Mouse (Mus musculus): ENCODE data around the gene Dst. TPM values are rescaled to one million over a fixed set of nuclear protein-coding genes. Genes with fewer than 3 reads are reported as not detected.

The Dst gene
- polyA plus RNA-seq, 1 experiment from 2014 or later = 11.3 TPM

DNA sequence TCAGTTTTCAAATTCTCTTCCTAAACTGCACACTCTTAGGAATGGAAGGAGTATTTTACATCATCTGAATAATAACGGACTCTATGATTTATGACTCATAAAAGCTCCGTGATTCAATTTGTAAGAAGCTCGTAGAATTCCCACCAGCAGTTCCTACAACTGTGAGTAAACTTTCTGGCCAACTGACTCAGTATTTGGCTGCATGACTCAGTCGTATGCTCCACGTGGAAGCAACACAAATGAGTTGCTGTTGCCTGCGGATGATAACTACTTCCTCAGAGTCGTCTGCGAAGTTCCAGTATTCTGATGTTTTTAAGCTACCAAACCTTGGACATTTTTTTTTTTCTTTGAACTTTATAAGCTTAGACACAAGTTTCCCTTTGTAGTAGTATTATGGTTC lies 7.8 kb upstream of the Dst start:
- 94% methylated on average over 8 of the region's 8 CpGs for WGBS
- Histone ChIP-seq H3K36me3 (replicated peaks) (no peaks in the 10 kb centered on the region), H3K9me3 (no peaks in the 10 kb centered on the region), H3K27ac (no peak overlapping the region), H3K27me3 (ENCODE audit: poor library complexity, severe bottlenecking) (peaks cover 13% of the 10 kb centered on the region), H3K4me3 (no peak overlapping the region), H3K4me1 (no peaks in the 10 kb centered on the region)
- DNase-seq (ENCODE audit: extremely low spot score, low spot score) = no peak

DNA sequence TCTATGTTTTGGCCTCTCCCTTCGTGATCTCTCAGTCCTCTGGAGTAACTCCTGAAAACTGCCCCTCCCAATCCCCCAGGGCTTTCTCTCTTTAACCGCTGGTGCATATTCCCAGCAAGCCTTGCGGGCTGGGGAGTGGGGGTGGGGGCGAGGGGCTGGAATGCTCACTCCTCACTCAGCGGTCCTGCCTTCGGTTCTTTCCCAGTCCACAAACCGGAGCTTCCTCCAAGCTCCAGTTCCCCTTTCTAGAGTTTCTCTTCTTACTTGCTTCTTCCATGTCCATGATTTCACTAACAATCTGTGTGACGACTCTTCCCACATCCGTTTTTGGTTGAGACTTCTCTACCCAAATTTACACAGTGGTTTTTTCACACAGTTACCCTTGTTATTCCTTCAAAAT lies 4.4 kb upstream of the Dst start:
- DNase-seq (ENCODE audit: extremely low spot score, low spot score) = no peak
- Histone ChIP-seq H3K27me3 (ENCODE audit: poor library complexity, severe bottlenecking) (peaks cover 42% of the 10 kb centered on the region), H3K4me3 (no peak overlapping the region), H3K36me3 (replicated peaks) (no peaks in the 10 kb centered on the region), H3K27ac (no peak overlapping the region), H3K4me1 (peaks cover 18% of the 10 kb centered on the region), H3K9me3 (no peaks in the 10 kb centered on the region)
- whole genome bisulfite sequencing = 43% methylated on average over 9 of the region's 9 CpGs

DNA sequence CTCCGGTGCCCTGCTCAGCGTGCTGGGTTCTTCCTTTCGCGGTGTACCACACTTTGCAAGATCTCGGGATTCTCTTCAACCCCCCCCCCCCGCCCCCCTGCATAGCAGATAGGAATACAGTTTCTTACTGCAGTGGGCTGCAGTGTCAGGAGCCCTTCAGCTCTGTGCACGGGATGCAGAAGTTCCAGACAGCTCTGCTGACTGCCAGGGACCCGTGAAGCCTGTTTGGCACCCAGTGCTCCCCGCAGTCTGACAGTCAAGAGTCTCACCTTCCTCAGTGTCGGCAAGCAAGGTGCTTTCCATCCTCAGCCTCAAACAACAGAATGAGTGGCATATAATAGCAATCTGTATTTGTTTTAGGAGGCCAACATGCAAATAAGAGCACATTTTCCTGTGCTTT lies 1.8 kb upstream of the Dst start:
- 50% methylated on average over 10 of the region's 10 CpGs for WGBS
- H3K27me3 ChIP-seq (ENCODE audit: poor library complexity, severe bottlenecking) = peaks cover 56% of the 10 kb centered on the region
- no peaks in the 10 kb centered on the region for H3K36me3 ChIP-seq (replicated peaks)
- H3K4me1 ChIP-seq = peaks cover 27% of the 10 kb centered on the region
- H3K9me3 ChIP-seq = no peaks in the 10 kb centered on the region
- no peak overlapping the region for H3K4me3 ChIP-seq
- no peak overlapping the region for H3K27ac ChIP-seq
- no peak for DNase-seq (ENCODE audit: extremely low spot score, low spot score)

DNA sequence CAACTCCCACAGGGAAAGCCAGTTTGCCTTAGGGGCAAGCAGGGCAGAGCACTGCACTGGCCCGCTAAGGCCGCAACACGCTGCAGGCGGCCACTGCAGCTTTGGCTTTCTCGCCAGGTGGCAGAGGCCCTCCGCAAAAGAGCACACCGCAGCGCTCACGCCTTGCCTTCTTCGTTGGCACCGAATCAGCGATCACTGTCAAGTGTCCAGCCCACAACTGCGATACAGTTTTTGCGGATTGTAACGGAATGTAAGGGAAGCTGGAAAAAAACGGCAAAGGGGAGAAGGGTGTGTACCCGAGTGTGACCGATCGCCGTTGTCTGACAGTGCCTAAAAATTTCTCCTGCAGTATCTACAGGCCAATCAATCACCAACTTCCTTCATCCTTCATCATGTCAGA lies 1.1 kb upstream of the Dst start:
- WGBS = under 1% methylated on average over 20 of the region's 20 CpGs
- peak overlapping the region; percentile 89; the same call in 1 of the 2 replicates for H3K27ac ChIP-seq
- peak; percentile 34 for DNase-seq (ENCODE audit: extremely low spot score, low spot score)

DNA sequence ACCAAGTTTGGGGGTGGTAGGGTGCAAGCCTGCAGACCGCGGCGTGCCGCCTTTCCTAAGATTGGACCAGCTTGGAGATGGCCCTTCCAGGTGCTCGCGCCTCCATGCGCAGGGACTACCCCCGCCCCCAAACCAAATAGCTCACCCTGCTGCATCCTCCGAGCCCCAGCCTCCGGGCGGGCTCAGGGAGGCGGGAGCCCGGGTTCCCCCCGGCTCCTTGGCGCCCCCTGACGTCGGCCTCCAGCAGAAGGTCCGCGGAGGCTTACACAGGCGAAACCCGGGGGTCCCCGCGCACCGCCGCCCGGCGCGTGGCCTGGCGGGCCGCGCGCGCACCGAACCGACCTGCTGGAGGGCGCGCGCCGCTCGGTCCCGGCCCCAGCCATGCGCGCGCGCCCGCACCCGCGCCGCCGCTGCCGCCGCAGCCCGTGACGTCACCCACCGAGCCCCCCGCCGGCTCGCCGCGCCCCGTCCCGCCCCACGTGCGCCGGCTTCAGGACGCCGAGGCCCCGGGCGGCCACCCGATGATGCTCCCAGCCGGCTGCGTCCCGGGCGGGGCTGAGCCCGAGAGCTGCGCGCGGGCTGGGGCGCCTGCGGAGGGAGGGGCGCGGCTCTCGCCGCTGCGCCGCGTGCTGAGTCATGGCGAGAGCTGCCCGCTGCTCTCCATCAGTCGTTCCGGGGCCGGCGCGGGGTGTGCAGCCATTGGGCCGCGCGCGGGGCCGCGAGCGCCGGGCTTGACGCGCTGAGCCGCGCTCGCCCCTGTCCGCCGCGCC lies 419 bp upstream of the Dst start, which contains the start of gene Bend6:
Bend6 (minus strand) TSS at position 396 of the 770 bp plus-strand sequence.
- peak within 1 kb of the TSS; percentile 89 for H3K27ac ChIP-seq
- peak; percentile 71 for DNase-seq (ENCODE audit: extremely low spot score, low spot score)
- H3K27me3 ChIP-seq (ENCODE audit: poor library complexity, severe bottlenecking) = peaks cover 56% of the 10 kb centered on the region
- H3K4me3 ChIP-seq = peak within 1 kb of the TSS; percentile 73
- peaks cover 27% of the 10 kb centered on the region for H3K4me1 ChIP-seq
- no peaks in the 10 kb centered on the region for H3K36me3 ChIP-seq (replicated peaks)
- no peaks in the 10 kb centered on the region for H3K9me3 ChIP-seq
- 3% methylated on average over 103 of the region's 110 CpGs for WGBS

More for the DNA sequence above, 1.1 kb upstream of the Dst start:
- Histone ChIP-seq H3K9me3 (no peaks in the 10 kb centered on the region), H3K27me3 (ENCODE audit: poor library complexity, severe bottlenecking) (peaks cover 56% of the 10 kb centered on the region), H3K4me3 (peak overlapping the region; percentile 73), H3K4me1 (peaks cover 27% of the 10 kb centered on the region), H3K36me3 (replicated peaks) (no peaks in the 10 kb centered on the region)

- Histone ChIP-seq H3K4me3 (no peak overlapping the region), H3K4me1 (peaks cover 23% of the 10 kb centered on the region), H3K27me3 (ENCODE audit: poor library complexity, severe bottlenecking) (peaks cover 29% of the 10 kb centered on the region), H3K9me3 (no peaks in the 10 kb centered on the region), H3K36me3 (replicated peaks) (peaks cover 8% of the 10 kb centered on the region), H3K27ac (no peak overlapping the region)
- WGBS = 71% methylated on average over 8 of the region's 8 CpGs
- DNase-seq (ENCODE audit: extremely low spot score, low spot score) = no peak
These were observed 3.6 kb downstream of the Dst start for GRCm38 (mm10) chr1:33911589-33911988.

- WGBS = 93% methylated on average over 5 of the region's 5 CpGs
- no peak for DNase-seq (ENCODE audit: extremely low spot score, low spot score)
- H3K36me3 ChIP-seq (replicated peaks) = peaks cover 8% of the 10 kb centered on the region
These were observed 8.5 kb downstream of the Dst start for GRCm38 (mm10) chr1:33916554-33916953.

DNA sequence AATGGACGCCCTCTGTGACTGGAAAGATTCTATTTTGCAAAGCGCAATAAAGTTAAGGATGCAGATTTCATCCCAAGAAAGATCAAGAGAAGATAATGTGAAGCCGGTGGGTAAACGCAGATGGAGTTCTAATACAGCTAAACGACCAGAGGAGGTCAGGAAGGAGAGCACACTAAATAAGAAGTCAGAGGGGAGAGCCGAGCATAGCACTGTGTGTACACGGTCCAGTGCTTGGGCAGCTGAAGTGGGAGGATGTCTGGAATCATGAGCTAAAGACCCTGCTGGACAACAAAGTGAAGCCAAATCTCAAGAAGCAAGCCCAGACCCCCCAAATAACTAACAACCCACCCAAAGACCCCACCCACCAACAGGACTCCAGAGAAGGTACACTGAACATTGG lies 14.9 kb downstream of the Dst start:
- DNase-seq (ENCODE audit: extremely low spot score, low spot score) = no peak
- Histone ChIP-seq H3K4me1 (peaks cover 4% of the 10 kb centered on the region; the same call in 1 of the 2 replicates), H3K27ac (no peak overlapping the region), H3K4me3 (no peak overlapping the region), H3K36me3 (replicated peaks) (no peaks in the 10 kb centered on the region), H3K9me3 (no peaks in the 10 kb centered on the region), H3K27me3 (ENCODE audit: poor library complexity, severe bottlenecking) (no peaks in the 10 kb centered on the region)
- WGBS = 80% methylated on average over 7 of the region's 7 CpGs

More at GRCm38 (mm10) chr1:33916554-33916953, 8.5 kb downstream of the Dst start:
- Histone ChIP-seq H3K4me3 (no peak overlapping the region), H3K4me1 (no peaks in the 10 kb centered on the region), H3K27me3 (ENCODE audit: poor library complexity, severe bottlenecking) (no peaks in the 10 kb centered on the region), H3K9me3 (no peaks in the 10 kb centered on the region), H3K27ac (no peak overlapping the region)

DNA sequence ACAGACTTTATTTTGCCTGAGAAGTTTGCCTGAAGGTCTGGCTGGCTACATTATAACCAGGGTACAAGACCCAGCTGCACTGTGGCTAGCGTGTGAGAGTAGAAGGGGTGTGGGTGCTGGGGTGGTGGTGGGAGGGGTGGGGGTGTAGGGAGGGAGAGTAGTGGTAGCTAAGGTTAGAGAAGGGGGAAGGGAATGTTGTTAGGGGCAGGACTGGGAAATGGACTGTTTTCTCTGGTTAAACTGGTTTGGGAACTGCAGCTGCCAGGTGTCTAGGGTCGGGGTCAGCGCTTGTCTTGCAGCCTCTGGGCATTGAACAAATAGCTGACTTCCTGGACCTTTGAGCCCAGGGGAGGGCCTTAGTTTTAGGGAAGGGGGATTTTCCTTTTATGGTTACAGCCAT lies 17.3 kb downstream of the Dst start:
- WGBS = 73% methylated on average over 3 of the region's 3 CpGs
- H3K4me3 ChIP-seq = no peak overlapping the region
- peaks cover 4% of the 10 kb centered on the region; the same call in 1 of the 2 replicates for H3K4me1 ChIP-seq
- no peaks in the 10 kb centered on the region for H3K9me3 ChIP-seq
- no peak overlapping the region for H3K27ac ChIP-seq
- no peaks in the 10 kb centered on the region for H3K36me3 ChIP-seq (replicated peaks)
- H3K27me3 ChIP-seq (ENCODE audit: poor library complexity, severe bottlenecking) = no peaks in the 10 kb centered on the region
- no peak for DNase-seq (ENCODE audit: extremely low spot score, low spot score)

DNA sequence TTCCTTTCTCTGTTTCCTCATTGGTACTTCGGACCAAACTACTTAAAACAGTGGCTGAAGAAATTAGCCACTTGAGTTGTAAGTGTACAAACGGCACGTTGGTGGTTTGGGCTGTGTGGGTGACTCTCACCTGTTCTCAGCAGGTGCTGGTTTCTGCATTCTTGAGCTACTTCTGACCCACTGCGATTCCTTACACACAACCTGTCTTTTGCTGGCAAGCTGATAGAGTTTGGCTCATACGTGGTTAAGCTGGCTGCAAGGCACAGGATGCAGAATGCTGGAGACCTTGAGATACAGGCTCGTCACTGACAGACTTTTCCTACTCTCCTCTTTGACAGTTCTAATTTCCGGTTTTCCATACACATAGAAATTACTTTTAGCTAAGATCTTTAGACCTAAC lies 19.4 kb downstream of the Dst start:
- Histone ChIP-seq H3K27me3 (ENCODE audit: poor library complexity, severe bottlenecking) (no peaks in the 10 kb centered on the region), H3K4me3 (no peak overlapping the region), H3K27ac (no peak overlapping the region), H3K4me1 (peaks cover 15% of the 10 kb centered on the region), H3K36me3 (replicated peaks) (no peaks in the 10 kb centered on the region), H3K9me3 (no peaks in the 10 kb centered on the region)
- WGBS = 91% methylated on average over 7 of the region's 7 CpGs
- DNase-seq (ENCODE audit: extremely low spot score, low spot score) = no peak

GRCm38 (mm10) chr1:33931791-33932190 lies 23.8 kb downstream of the Dst start:
- Histone ChIP-seq H3K36me3 (replicated peaks) (no peaks in the 10 kb centered on the region), H3K4me3 (no peak overlapping the region), H3K4me1 (peaks cover 16% of the 10 kb centered on the region), H3K9me3 (no peaks in the 10 kb centered on the region), H3K27ac (no peak overlapping the region), H3K27me3 (ENCODE audit: poor library complexity, severe bottlenecking) (no peaks in the 10 kb centered on the region)
- 81% methylated on average over 8 of the region's 8 CpGs for WGBS
- DNase-seq (ENCODE audit: extremely low spot score, low spot score) = no peak

DNA sequence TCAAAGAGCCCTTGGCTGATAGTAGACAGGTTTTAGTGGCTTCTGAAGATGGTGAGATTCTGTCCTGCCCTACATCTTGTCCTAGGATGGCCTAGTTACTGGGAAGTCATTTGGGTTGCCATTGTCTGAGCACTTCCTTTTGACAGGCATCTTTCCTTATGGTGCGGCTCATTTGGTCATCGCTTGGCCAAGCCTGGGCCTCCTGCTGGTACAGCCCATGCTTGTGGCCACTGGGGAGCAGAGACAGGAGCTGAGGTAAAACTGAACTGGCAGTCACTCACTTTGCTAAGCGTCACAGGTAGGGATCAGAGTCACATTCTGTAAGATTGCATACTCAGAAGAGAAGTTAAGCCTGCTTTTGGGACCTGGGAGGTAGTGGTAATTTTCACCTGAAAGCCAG lies 24.2 kb downstream of the Dst start:
- DNase-seq (ENCODE audit: extremely low spot score, low spot score) = no peak
- Histone ChIP-seq H3K27ac (no peak overlapping the region), H3K4me3 (no peak overlapping the region), H3K4me1 (peaks cover 16% of the 10 kb centered on the region), H3K9me3 (no peaks in the 10 kb centered on the region), H3K27me3 (ENCODE audit: poor library complexity, severe bottlenecking) (no peaks in the 10 kb centered on the region), H3K36me3 (replicated peaks) (no peaks in the 10 kb centered on the region)
- WGBS = 83% methylated on average over 3 of the region's 3 CpGs

- Histone ChIP-seq H3K4me1 (peaks cover 16% of the 10 kb centered on the region), H3K27ac (no peak overlapping the region), H3K27me3 (ENCODE audit: poor library complexity, severe bottlenecking) (no peaks in the 10 kb centered on the region), H3K9me3 (no peaks in the 10 kb centered on the region), H3K36me3 (replicated peaks) (no peaks in the 10 kb centered on the region), H3K4me3 (no peak overlapping the region)
- no peak for DNase-seq (ENCODE audit: extremely low spot score, low spot score)
- 87% methylated on average over 14 of the region's 14 CpGs for WGBS
These were observed 24.9 kb downstream of the Dst start for GRCm38 (mm10) chr1:33932845-33933499.
